21 mouse cellular contexts compared by ENCODE assay signal in genomic region chr9:6652267-6652994, GRCm38 (mm10).
"Had no signal": no experiment of that assay in that cellular context is flagged by ENCODE, and none has a peak within 500 bp of the region (broad histone marks: within the 10 kb centered on the region; RNA-seq: fewer than 3 reads in every experiment).

No protein-coding gene starts in this region.

- H3K4me2 ChIP-seq: limb, embryonic 13.5 days; liver, embryonic 12.5 days; liver, embryonic 15.5 days; lung, embryonic 15.5 days had no signal

- H3K27ac ChIP-seq: kidney, postnatal 0 days; layer of hippocampus, adult 2 months; limb, embryonic 10.5 days; limb, embryonic 13.5 days; liver, embryonic 12.5 days; liver, embryonic 15.5 days; lung, embryonic 15.5 days; midbrain, embryonic 10.5 days had no signal

- H3K9ac ChIP-seq: limb, embryonic 13.5 days; liver, embryonic 12.5 days; liver, embryonic 15.5 days; lung, embryonic 15.5 days had no signal

- H3K9me3 ChIP-seq: limb, embryonic 10.5 days; limb, embryonic 13.5 days; liver, embryonic 12.5 days; liver, embryonic 15.5 days; lung, embryonic 15.5 days; midbrain, embryonic 10.5 days had no signal

- H3K4me1 ChIP-seq: limb, embryonic 10.5 days; limb, embryonic 13.5 days; liver, embryonic 12.5 days; liver, embryonic 15.5 days; lung, embryonic 15.5 days; megakaryocyte, embryonic 14.5 days; midbrain, embryonic 10.5 days had no signal

- H3K27me3 ChIP-seq: limb, embryonic 13.5 days; liver, embryonic 12.5 days; liver, embryonic 15.5 days; lung, embryonic 15.5 days; megakaryocyte, embryonic 14.5 days had no signal

- H3K36me3 ChIP-seq: limb, embryonic 10.5 days; limb, embryonic 13.5 days; liver, embryonic 12.5 days; liver, embryonic 15.5 days; lung, embryonic 15.5 days; midbrain, embryonic 10.5 days had no signal

- ATAC-seq: intestine, postnatal 0 days; liver, embryonic 12.5 days had no signal

- H3K4me3 ChIP-seq: layer of hippocampus, adult 2 months; limb, embryonic 10.5 days; limb, embryonic 13.5 days; liver, embryonic 12.5 days; liver, embryonic 15.5 days; lung, embryonic 15.5 days; megakaryocyte, embryonic 14.5 days; midbrain, embryonic 10.5 days; myocyte had no signal

- DNase-seq: kidney, adult 2 months; kidney, postnatal 25 days; layer of hippocampus, adult 9-11 months; liver; lung, adult 18-20 months; lung, postnatal 10 days; lung, postnatal 36 days; retina, postnatal 1 day; thymus, adult 18-20 months; thymus, postnatal 36 days had no signal
